Mouse (Mus musculus): ENCODE measurements around the gene Sec22b.

Sec22b gene

GRCm38 (mm10) chr3:97900516-97901490 is at the start of gene Sec22b:
Sec22b (plus strand) TSS chr3:97901190.
- DNase-seq, result peak; percentile 91 to 96

GRCm38 (mm10) chr3:97851803-97852202 is 49.2 kb upstream of the Sec22b start:
- DNase-seq, result no peak

GRCm38 (mm10) chr3:97854575-97855384 is 46.2 kb upstream of the Sec22b start:
- DNase-seq, result no peak

GRCm38 (mm10) chr3:97859400-97859799 is 41.6 kb upstream of the Sec22b start:
- no peak for DNase-seq

GRCm38 (mm10) chr3:97860820-97861451 is 40.1 kb upstream of the Sec22b start:
- DNase-seq, result no peak

- peak; percentile 8 to 13 for DNase-seq
Measured at GRCm38 (mm10) chr3:97866696-97867095, 34.3 kb upstream of the Sec22b start.

GRCm38 (mm10) chr3:97867221-97868023 is 33.6 kb upstream of the Sec22b start:
- peak; percentile 8 to 9 for DNase-seq

- DNase-seq, result peak; percentile 58 to 68
Measured at GRCm38 (mm10) chr3:97868024-97868689, 32.8 kb upstream of the Sec22b start.

- DNase-seq, result no peak
Measured at GRCm38 (mm10) chr3:97868733-97869132, 32.3 kb upstream of the Sec22b start.

- no peak for DNase-seq
Measured at GRCm38 (mm10) chr3:97869730-97870129, 31.3 kb upstream of the Sec22b start.

- DNase-seq, result no peak
Measured at GRCm38 (mm10) chr3:97874777-97875176, 26.2 kb upstream of the Sec22b start.

GRCm38 (mm10) chr3:97876259-97876658 is 24.7 kb upstream of the Sec22b start:
- no peak for DNase-seq

GRCm38 (mm10) chr3:97879222-97879621 is 21.8 kb upstream of the Sec22b start:
- DNase-seq, result peak; percentile 61 to 85

GRCm38 (mm10) chr3:97881576-97881975 is 19.4 kb upstream of the Sec22b start:
- DNase-seq, result no peak

GRCm38 (mm10) chr3:97887785-97888167 is 13.2 kb upstream of the Sec22b start:
- no peak for DNase-seq

GRCm38 (mm10) chr3:97888168-97888901 is 12.7 kb upstream of the Sec22b start, which contains the start of gene Pde4dip:
Pde4dip (minus strand) TSS chr3:97888707.
- no peak for DNase-seq

- no peak for DNase-seq
Measured at GRCm38 (mm10) chr3:97890205-97890604, 10.8 kb upstream of the Sec22b start.

GRCm38 (mm10) chr3:97894695-97895094 is 6.3 kb upstream of the Sec22b start:
- peak in 1 of 2 experiments; percentile 55 for DNase-seq

- no peak for DNase-seq
Measured at GRCm38 (mm10) chr3:97898381-97898780, 2.6 kb upstream of the Sec22b start.

- no peak for DNase-seq
Measured at GRCm38 (mm10) chr3:97901586-97901985, 596 bp downstream of the Sec22b start.

GRCm38 (mm10) chr3:97909737-97910136 is 8.7 kb downstream of the Sec22b start:
- no peak for DNase-seq

Measured in kidney, adult 8-10 months (tissue).